Mouse (Mus musculus): ENCODE data around the gene Tchhl1.
"Not testable (repeated sequence)": the region's sequence is repeated elsewhere in the genome, so short reads cannot be mapped to it uniquely, and the experiment has no call there.

Gene Tchhl1

GRCm38 (mm10) chr3:93468561-93468960, at the start of gene Tchhl1:
Gene Tchhl1, plus strand, starts transcription at chr3:93468754.
- DNase-seq (ENCODE audit: low spot score in 2 of 2), result no peak

GRCm38 (mm10) chr3:93431673-93432072, 36.9 kb upstream of the Tchhl1 start:
- DNase-seq (ENCODE audit: low spot score in 2 of 2), result no peak

- no peak for DNase-seq (ENCODE audit: low spot score in 2 of 2)
These were observed 26.5 kb upstream of the Tchhl1 start, which contains the start of gene Tchh for GRCm38 (mm10) chr3:93442030-93442429. Gene Tchh, plus strand, starts transcription at chr3:93442330.

- peak in 1 of 2 experiments; percentile 16 for DNase-seq (ENCODE audit: low spot score in 2 of 2)
These were observed 25.0 kb upstream of the Tchhl1 start for GRCm38 (mm10) chr3:93443501-93444101.

GRCm38 (mm10) chr3:93444343-93445164, 24.0 kb upstream of the Tchhl1 start:
- peak in 1 of 2 experiments; percentile 25 for DNase-seq (ENCODE audit: low spot score in 2 of 2)

GRCm38 (mm10) chr3:93445165-93445705, 23.3 kb upstream of the Tchhl1 start:
- no peak for DNase-seq (ENCODE audit: low spot score in 2 of 2)

- DNase-seq (ENCODE audit: low spot score in 2 of 2), result no peak
These were observed 22.3 kb upstream of the Tchhl1 start for GRCm38 (mm10) chr3:93446128-93446755.

- DNase-seq (ENCODE audit: low spot score in 2 of 2), result not testable (repeated sequence)
These were observed 21.8 kb upstream of the Tchhl1 start for GRCm38 (mm10) chr3:93446756-93447137.

- DNase-seq (ENCODE audit: low spot score in 2 of 2), result no peak
These were observed 21.3 kb upstream of the Tchhl1 start for GRCm38 (mm10) chr3:93447138-93447841.

- no peak for DNase-seq (ENCODE audit: low spot score in 2 of 2)
These were observed 2.0 kb upstream of the Tchhl1 start for GRCm38 (mm10) chr3:93466556-93466955.

- no peak for DNase-seq (ENCODE audit: low spot score in 2 of 2)
These were observed 1.4 kb upstream of the Tchhl1 start for GRCm38 (mm10) chr3:93467130-93467529.

GRCm38 (mm10) chr3:93469629-93470028, 1.1 kb downstream of the Tchhl1 start:
- DNase-seq (ENCODE audit: low spot score in 2 of 2), result no peak

GRCm38 (mm10) chr3:93480053-93480452, 11.5 kb downstream of the Tchhl1 start:
- DNase-seq (ENCODE audit: low spot score in 2 of 2), result no peak

GRCm38 (mm10) chr3:93481982-93482616, 13.5 kb downstream of the Tchhl1 start:
- DNase-seq (ENCODE audit: low spot score in 2 of 2), result no peak

GRCm38 (mm10) chr3:93485611-93486010, 17.1 kb downstream of the Tchhl1 start:
- DNase-seq (ENCODE audit: low spot score in 2 of 2), result no peak

GRCm38 (mm10) chr3:93488541-93488940, 20.0 kb downstream of the Tchhl1 start:
- no peak for DNase-seq (ENCODE audit: low spot score in 2 of 2)

GRCm38 (mm10) chr3:93492176-93492575, 23.6 kb downstream of the Tchhl1 start:
- DNase-seq (ENCODE audit: low spot score in 2 of 2), result no peak

- peak in 1 of 2 experiments; percentile 22 for DNase-seq (ENCODE audit: low spot score in 2 of 2)
These were observed 25.4 kb downstream of the Tchhl1 start for GRCm38 (mm10) chr3:93493992-93494391.

GRCm38 (mm10) chr3:93494774-93495173, 26.2 kb downstream of the Tchhl1 start:
- not testable (repeated sequence) for DNase-seq (ENCODE audit: low spot score in 2 of 2)

GRCm38 (mm10) chr3:93497131-93497530, 28.6 kb downstream of the Tchhl1 start:
- no peak for DNase-seq (ENCODE audit: low spot score in 2 of 2)

- no peak for DNase-seq (ENCODE audit: low spot score in 2 of 2)
These were observed 30.6 kb downstream of the Tchhl1 start for GRCm38 (mm10) chr3:93499129-93499528.
